Mouse (Mus musculus) liver, adult 2 months (tissue): ENCODE results near the gene Auts2.

Experiments used
- CTCF ChIP-seq: fragments of 200-500 bp; IDR thresholded peaks from 2 replicates; pipeline ENCODE4 v1.5.1; 2011; ENCODE audit warnings: low read depth, low read length, control low read depth
- POLR2A ChIP-seq: fragments of 200-500 bp; IDR thresholded peaks from 2 replicates; pipeline ENCODE4 v1.6.1; 2011; ENCODE audit warnings: low read length, control low read depth; ENCODE audit not compliant: insufficient read depth; ENCODE audit errors: extremely low read depth

DNA sequence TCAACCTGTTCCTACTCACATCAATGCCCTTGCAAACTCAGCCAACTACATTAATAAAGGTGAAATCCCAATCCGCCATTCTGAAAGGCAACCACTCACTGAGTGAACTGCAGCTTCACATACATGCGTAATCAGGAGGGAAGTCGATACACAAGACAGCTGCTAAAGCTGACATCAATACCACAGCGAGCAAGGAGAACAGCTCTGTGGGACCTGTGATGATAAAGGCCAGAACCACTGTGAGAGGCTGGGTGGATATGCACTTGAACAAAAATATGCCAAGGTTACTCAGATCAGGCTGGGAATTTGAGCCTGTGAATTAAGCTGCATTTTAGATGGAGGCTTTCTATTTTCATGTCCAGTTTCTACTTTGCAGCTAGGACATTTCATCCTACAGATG lies 271.0 kb downstream of the Auts2 start:
- no peak for TF ChIP-seq CTCF
- TF ChIP-seq POLR2A = no peak
